Mouse (Mus musculus) brown adipose tissue, adult 24 weeks (tissue): ENCODE data around the gene Kansl1. TPM values are rescaled to one million over a fixed set of nuclear protein-coding genes. Genes with fewer than 3 reads are reported as not detected.

Experiments used
- H3K27ac ChIP-seq: fragments of 200-500 bp; replicated peaks from 2 replicates; pipeline ENCODE4 v1.5.1; 2012; ENCODE audit warnings: low read depth, mild to moderate bottlenecking, low read length
- H3K4me1 ChIP-seq: fragments of 200-500 bp; 2 replicates; pipeline ENCODE4 v1.6.1; 2012; ENCODE audit warnings: low read length, mixed read lengths; ENCODE audit not compliant: control insufficient read depth, insufficient read depth, insufficient read length
- H3K4me3 ChIP-seq: fragments of 200-500 bp; 2 replicates; pipeline ENCODE4 v1.5.1; 2012; ENCODE audit warnings: low read depth, mild to moderate bottlenecking, low read length, moderate library complexity; ENCODE audit not compliant: insufficient read depth
- polyA plus RNA-seq: library from polyadenylated mRNA; stranded (reverse); fragments of >200 nt; gene quantifications from 2 replicates; pipeline ENCODE4 v1.2.4, GENCODE M21; 2012; ENCODE audit not compliant: missing spikeins, insufficient read depth, insufficient read length

Gene Kansl1
- polyA plus RNA-seq, 1 experiment: 14.7 TPM

GRCm38 (mm10) chr11:104445044-104445443, 23.6 kb downstream of the Kansl1 start:
- Histone ChIP-seq H3K27ac (no peak overlapping the region), H3K4me1 (no peaks in the 10 kb centered on the region; the same call in 1 of the 2 replicates), H3K4me3 (no peak overlapping the region)

GRCm38 (mm10) chr11:104443359-104443758, 25.3 kb downstream of the Kansl1 start:
- no peak overlapping the region for H3K4me3 ChIP-seq
- H3K4me1 ChIP-seq: no peaks in the 10 kb centered on the region; the same call in 1 of the 2 replicates
- H3K27ac ChIP-seq: no peak overlapping the region

GRCm38 (mm10) chr11:104442333-104443136, 26.1 kb downstream of the Kansl1 start:
- peak overlapping the region; percentile 95 for H3K27ac ChIP-seq
- H3K4me1 ChIP-seq: no peaks in the 10 kb centered on the region; the same call in 1 of the 2 replicates
- peak overlapping the region; percentile 88 for H3K4me3 ChIP-seq

GRCm38 (mm10) chr11:104441475-104442332, 27.0 kb downstream of the Kansl1 start:
- H3K4me3 ChIP-seq: peak overlapping the region; percentile 88
- H3K27ac ChIP-seq: peak overlapping the region; percentile 98
- no peaks in the 10 kb centered on the region; the same call in 1 of the 2 replicates for H3K4me1 ChIP-seq

- peak overlapping the region; percentile 98 for H3K27ac ChIP-seq
- peaks cover 2% of the 10 kb centered on the region; the same call in 1 of the 2 replicates for H3K4me1 ChIP-seq
- H3K4me3 ChIP-seq: peak overlapping the region; percentile 88
Measured at GRCm38 (mm10) chr11:104440521-104441474, 27.9 kb downstream of the Kansl1 start.

- Histone ChIP-seq H3K4me3 (no peak overlapping the region), H3K27ac (no peak overlapping the region), H3K4me1 (peaks cover 2% of the 10 kb centered on the region; the same call in 1 of the 2 replicates)
Measured at GRCm38 (mm10) chr11:104439703-104440102, 29.0 kb downstream of the Kansl1 start.

GRCm38 (mm10) chr11:104438450-104438849, 30.2 kb downstream of the Kansl1 start:
- H3K4me1 ChIP-seq: peaks cover 7% of the 10 kb centered on the region
- no peak overlapping the region for H3K27ac ChIP-seq
- no peak overlapping the region for H3K4me3 ChIP-seq

- Histone ChIP-seq H3K4me3 (no peak overlapping the region), H3K4me1 (peaks cover 7% of the 10 kb centered on the region), H3K27ac (no peak overlapping the region)
Measured at GRCm38 (mm10) chr11:104436394-104436954, 32.2 kb downstream of the Kansl1 start.

GRCm38 (mm10) chr11:104435753-104436152, 32.9 kb downstream of the Kansl1 start:
- Histone ChIP-seq H3K27ac (no peak overlapping the region), H3K4me3 (no peak overlapping the region), H3K4me1 (peaks cover 7% of the 10 kb centered on the region)

GRCm38 (mm10) chr11:104435141-104435540, 33.5 kb downstream of the Kansl1 start:
- Histone ChIP-seq H3K4me3 (no peak overlapping the region), H3K4me1 (peaks cover 10% of the 10 kb centered on the region), H3K27ac (no peak overlapping the region)

- no peak overlapping the region for H3K27ac ChIP-seq
- peaks cover 10% of the 10 kb centered on the region for H3K4me1 ChIP-seq
- no peak overlapping the region for H3K4me3 ChIP-seq
Measured at GRCm38 (mm10) chr11:104432251-104432650, 36.4 kb downstream of the Kansl1 start.

GRCm38 (mm10) chr11:104431807-104432206, 36.9 kb downstream of the Kansl1 start:
- Histone ChIP-seq H3K4me3 (no peak overlapping the region), H3K4me1 (peaks cover 10% of the 10 kb centered on the region), H3K27ac (no peak overlapping the region)

GRCm38 (mm10) chr11:104424727-104425416, 43.8 kb downstream of the Kansl1 start:
- peak overlapping the region; percentile 11; the same call in 1 of the 2 replicates for H3K27ac ChIP-seq
- H3K4me1 ChIP-seq: peaks cover 5% of the 10 kb centered on the region
- H3K4me3 ChIP-seq: no peak overlapping the region

GRCm38 (mm10) chr11:104412254-104412653, 56.4 kb downstream of the Kansl1 start:
- no peak overlapping the region for H3K4me3 ChIP-seq
- no peaks in the 10 kb centered on the region; the same call in 1 of the 2 replicates for H3K4me1 ChIP-seq
- no peak overlapping the region for H3K27ac ChIP-seq
